Mouse (Mus musculus) small intestine, adult 2 months (tissue): ENCODE data around the gene Slc43a3. TPM values are rescaled to one million over a fixed set of nuclear protein-coding genes. Genes with fewer than 3 reads are reported as not detected.

Experiments used
- H3K27ac ChIP-seq: fragments of 200-500 bp; 2 replicates; pipeline ENCODE4 v1.5.1; 2012; ENCODE audit warnings: low read depth, low read length, control low read depth, inconsistent platforms; ENCODE audit not compliant: insufficient read depth
- H3K27me3 ChIP-seq: fragments of 200-500 bp; 2 replicates; pipeline ENCODE4 v1.6.1; 2012; ENCODE audit warnings: mild to moderate bottlenecking, moderate library complexity, low read length, inconsistent platforms; ENCODE audit not compliant: control insufficient read depth, insufficient read depth
- H3K36me3 ChIP-seq: fragments of 200-500 bp; 2 replicates; pipeline ENCODE4 v1.6.1; 2012; ENCODE audit warnings: mild to moderate bottlenecking, low read length, control low read depth, inconsistent platforms; ENCODE audit not compliant: control insufficient read depth, insufficient read depth
- H3K4me1 ChIP-seq: fragments of 200-500 bp; 2 replicates; pipeline ENCODE4 v1.6.1; 2012; ENCODE audit warnings: low read length, inconsistent platforms, mixed read lengths; ENCODE audit not compliant: control insufficient read depth, insufficient read depth, insufficient read length
- H3K4me3 ChIP-seq: fragments of 200-500 bp; 2 replicates; pipeline ENCODE4 v1.5.1; 2012; ENCODE audit warnings: low read depth, mild to moderate bottlenecking, control low read depth, inconsistent platforms, low read length, moderate library complexity
- CTCF ChIP-seq: fragments of 200-500 bp; IDR thresholded peaks from 2 replicates; pipeline ENCODE4 v1.5.1; 2012; ENCODE audit warnings: low read depth, mild to moderate bottlenecking, control low read depth, inconsistent platforms, low read length, moderate library complexity, mixed read lengths; ENCODE audit not compliant: insufficient replicate concordance, insufficient read length; ENCODE audit errors: extremely low read depth
- POLR2A ChIP-seq: fragments of 200-500 bp; IDR thresholded peaks from 2 replicates; pipeline ENCODE4 v1.6.1; 2012; ENCODE audit warnings: low read depth, mild to moderate bottlenecking, control low read depth, inconsistent platforms, low read length, moderate library complexity
- WGBS: fragments of 180-500 bp; shearing (Covaris S2); methylation state at CpG from one replicate; pipeline ENCODE4 v1.1.7; 2018; 5-methylcytosine and 5-hydroxymethylcytosine counted together
- polyA plus RNA-seq: library from polyadenylated mRNA; depleted of rRNA; stranded (reverse); fragments of >200 nt; gene quantifications from 2 replicates; pipeline ENCODE4 v1.2.3, GENCODE M21; 2012

The Slc43a3 gene
- polyA plus RNA-seq, 1 experiment = 31.1 TPM

- H3K4me3 ChIP-seq = no peak overlapping the region
- no peaks in the 10 kb centered on the region for H3K27me3 ChIP-seq
- H3K27ac ChIP-seq = no peak overlapping the region
- TF ChIP-seq POLR2A = no peak
- TF ChIP-seq CTCF = no peak
- H3K4me1 ChIP-seq = peaks cover 2% of the 10 kb centered on the region
- H3K36me3 ChIP-seq = no peaks in the 10 kb centered on the region
- WGBS = 6% methylated on average over 2 of the region's 2 CpGs
These were observed 24.9 kb downstream of the Slc43a3 start for GRCm38 (mm10) chr2:84961300-84961699.

- Histone ChIP-seq H3K27ac (peak overlapping the region; percentile 45; the same call in 1 of the 2 replicates), H3K4me3 (no peak overlapping the region), H3K4me1 (peaks cover 2% of the 10 kb centered on the region), H3K27me3 (no peaks in the 10 kb centered on the region), H3K36me3 (no peaks in the 10 kb centered on the region)
- 89% methylated on average over 3 of the region's 3 CpGs for WGBS
- TF ChIP-seq POLR2A (no peak), CTCF (no peak)
These were observed 25.5 kb downstream of the Slc43a3 start for GRCm38 (mm10) chr2:84961901-84962300.

- H3K27ac ChIP-seq = peak overlapping the region; percentile 69
- WGBS = 59% methylated on average over 6 of the region's 6 CpGs
- TF ChIP-seq CTCF = no peak
- TF ChIP-seq POLR2A = no peak
- H3K4me3 ChIP-seq = no peak overlapping the region
- no peaks in the 10 kb centered on the region for H3K27me3 ChIP-seq
- no peaks in the 10 kb centered on the region for H3K36me3 ChIP-seq
- peaks cover 2% of the 10 kb centered on the region for H3K4me1 ChIP-seq
These were observed 26.6 kb downstream of the Slc43a3 start for GRCm38 (mm10) chr2:84962906-84963507.

GRCm38 (mm10) chr2:84964111-84964801 lies 27.9 kb downstream of the Slc43a3 start:
- no peak for TF ChIP-seq CTCF
- H3K36me3 ChIP-seq = no peaks in the 10 kb centered on the region
- H3K27ac ChIP-seq = peak overlapping the region; percentile 70
- H3K4me1 ChIP-seq = peaks cover 2% of the 10 kb centered on the region
- WGBS = 73% methylated on average over 7 of the region's 7 CpGs
- no peaks in the 10 kb centered on the region for H3K27me3 ChIP-seq
- no peak overlapping the region for H3K4me3 ChIP-seq

GRCm38 (mm10) chr2:84967318-84967991 lies 31.1 kb downstream of the Slc43a3 start:
- Histone ChIP-seq H3K27me3 (no peaks in the 10 kb centered on the region), H3K27ac (no peak overlapping the region), H3K4me1 (no peaks in the 10 kb centered on the region; the same call in 1 of the 2 replicates), H3K4me3 (no peak overlapping the region), H3K36me3 (no peaks in the 10 kb centered on the region)
- TF ChIP-seq POLR2A (no peak), CTCF (no peak)
- 77% methylated on average over 5 of the region's 5 CpGs for WGBS

GRCm38 (mm10) chr2:84975580-84975979 lies 39.2 kb downstream of the Slc43a3 start:
- Histone ChIP-seq H3K4me3 (no peak overlapping the region), H3K4me1 (no peaks in the 10 kb centered on the region), H3K27ac (no peak overlapping the region), H3K36me3 (no peaks in the 10 kb centered on the region), H3K27me3 (no peaks in the 10 kb centered on the region)
- TF ChIP-seq CTCF (no peak), POLR2A (no peak)
- WGBS = 85% methylated on average over 2 of the region's 2 CpGs

GRCm38 (mm10) chr2:84980188-84980587 lies 43.8 kb downstream of the Slc43a3 start, which contains the start of gene Prg2:
TSS of gene Prg2 (plus strand) at chr2:84980461.
- 75% methylated on average over 1 of the region's 1 CpGs for WGBS

GRCm38 (mm10) chr2:84987930-84988329 lies 51.6 kb downstream of the Slc43a3 start, which contains the start of gene Prg3:
TSS of gene Prg3 (plus strand) at chr2:84988215.
- WGBS = 69% methylated on average over 1 of the region's 1 CpGs
- Histone ChIP-seq H3K27ac (no peak within 1 kb of the TSS), H3K4me1 (no peaks in the 10 kb centered on the region), H3K4me3 (no peak within 1 kb of the TSS), H3K27me3 (no peaks in the 10 kb centered on the region), H3K36me3 (no peaks in the 10 kb centered on the region)
- TF ChIP-seq POLR2A (no peak), CTCF (no peak)

More at GRCm38 (mm10) chr2:84980188-84980587, 43.8 kb downstream of the Slc43a3 start, which contains the start of gene Prg2:
- Histone ChIP-seq H3K4me1 (no peaks in the 10 kb centered on the region), H3K27ac (no peak within 1 kb of the TSS), H3K4me3 (no peak within 1 kb of the TSS), H3K36me3 (no peaks in the 10 kb centered on the region), H3K27me3 (no peaks in the 10 kb centered on the region)
- TF ChIP-seq CTCF = no peak
